Mouse (Mus musculus): ENCODE results near the gene Eef1akmt2. TPM values are rescaled to one million over a fixed set of nuclear protein-coding genes. Genes with fewer than 3 reads are reported as not detected.
A peak's percentile ranks its signal among the peaks of the same experiment; 100 is the strongest.

Gene Eef1akmt2
- polyA plus RNA-seq, 1 experiment from 2014 or later, result 115 TPM

GRCm38 (mm10) chr7:132816528-132816927 is 35.9 kb downstream of the Eef1akmt2 start:
- H3K9me3 ChIP-seq (replicated peaks), result no peaks in the 10 kb centered on the region
- no peak overlapping the region for H3K9ac ChIP-seq

GRCm38 (mm10) chr7:132815081-132815480 is 37.4 kb downstream of the Eef1akmt2 start:
- 0 out of 2 replicates have a peak overlapping the region, but pooled peaks have one; percentile 7 for H3K9ac ChIP-seq
- no peaks in the 10 kb centered on the region for H3K9me3 ChIP-seq (replicated peaks)
- no peak for ATAC-seq
- H3K4me2 ChIP-seq, result no peak overlapping the region
- H3K4me3 ChIP-seq, result no peak overlapping the region
- 83% methylated on average over 5 of the region's 5 CpGs for WGBS
- no peaks in the 10 kb centered on the region for H3K36me3 ChIP-seq (ENCODE audit: poor library complexity, severe bottlenecking)
- H3K27ac ChIP-seq, result no peak overlapping the region
- no peaks in the 10 kb centered on the region for H3K27me3 ChIP-seq
- H3K4me1 ChIP-seq, result peaks cover 50% of the 10 kb centered on the region

More at GRCm38 (mm10) chr7:132816528-132816927, 35.9 kb downstream of the Eef1akmt2 start:
- no peak overlapping the region for H3K4me3 ChIP-seq
- H3K36me3 ChIP-seq (ENCODE audit: poor library complexity, severe bottlenecking), result no peaks in the 10 kb centered on the region
- ATAC-seq, result no peak
- no peak overlapping the region for H3K4me2 ChIP-seq
- H3K27ac ChIP-seq, result 0 out of 2 replicates have a peak overlapping the region, but pooled peaks have one; percentile 14
- WGBS, result 33% methylated on average over 2 of the region's 2 CpGs
- peaks cover 48% of the 10 kb centered on the region for H3K4me1 ChIP-seq
- H3K27me3 ChIP-seq, result no peaks in the 10 kb centered on the region

DNA sequence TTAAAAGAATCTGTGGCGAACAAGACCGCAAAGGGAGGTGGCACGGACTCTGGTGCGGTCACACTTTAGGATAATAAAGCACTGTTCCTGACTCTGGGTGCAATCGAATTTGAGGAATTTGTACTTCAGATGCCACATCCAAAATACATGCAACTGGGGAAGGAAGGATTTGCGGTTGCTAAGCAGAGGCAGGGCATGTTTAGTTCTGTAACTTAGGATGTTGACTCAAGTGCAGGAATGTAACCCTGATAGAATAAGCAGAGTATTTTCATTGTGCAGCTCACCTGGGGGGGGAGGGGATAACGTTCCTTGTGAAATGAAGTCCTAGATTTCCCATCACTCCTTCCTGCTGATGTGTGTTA is 38.4 kb downstream of the Eef1akmt2 start:
- peak overlapping the region; percentile 95 for H3K27ac ChIP-seq
- no peaks in the 10 kb centered on the region for H3K27me3 ChIP-seq
- peak overlapping the region; percentile 92 for H3K9ac ChIP-seq
- H3K36me3 ChIP-seq (ENCODE audit: poor library complexity, severe bottlenecking), result no peaks in the 10 kb centered on the region
- H3K4me1 ChIP-seq, result peaks cover 58% of the 10 kb centered on the region
- peak overlapping the region; percentile 77 for H3K4me3 ChIP-seq
- under 1% methylated on average over 7 of the region's 7 CpGs for WGBS
- no peaks in the 10 kb centered on the region for H3K9me3 ChIP-seq (replicated peaks)
- peak overlapping the region; percentile 72 for H3K4me2 ChIP-seq
- ATAC-seq, result no peak

DNA sequence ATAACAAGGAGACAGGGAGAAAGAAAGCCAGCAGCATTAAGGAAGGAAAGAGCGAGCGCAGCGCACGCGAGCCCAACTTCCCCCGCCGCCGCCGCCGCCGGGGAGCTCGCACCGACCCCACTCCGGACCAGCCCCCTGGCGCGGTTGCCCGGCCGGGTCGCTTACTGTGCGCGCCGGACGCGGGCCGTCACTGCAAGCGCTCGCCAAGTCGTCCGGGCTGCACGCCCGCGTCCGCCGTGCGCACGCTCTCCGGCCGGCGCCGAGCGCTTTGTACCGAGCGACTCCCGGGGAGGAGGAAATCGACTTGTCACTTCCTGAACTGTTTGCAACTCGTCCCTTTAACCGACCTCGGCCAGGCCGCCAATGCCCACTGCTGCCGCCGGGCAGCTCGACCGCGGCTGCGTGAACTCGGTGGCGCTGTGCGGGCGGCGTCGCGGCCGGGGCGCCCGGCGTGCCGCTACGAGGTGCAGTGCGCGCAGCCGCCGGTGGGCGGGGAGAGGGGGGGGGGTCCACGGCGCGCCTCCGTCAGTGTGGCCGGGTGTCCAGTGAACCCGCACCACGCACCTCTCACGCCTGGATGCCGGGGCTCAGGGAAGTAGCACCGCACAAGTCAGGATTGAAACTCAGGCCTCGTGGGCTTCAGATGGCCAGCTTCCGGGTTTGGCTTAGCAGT is 38.9 kb downstream of the Eef1akmt2 start, which contains the start of gene Fam53b:
Gene Fam53b, minus strand, starts transcription at position 471 of the 673 bp plus-strand sequence.
- H3K9ac ChIP-seq, result peak within 1 kb of the TSS; percentile 92
- under 1% methylated on average over 69 of the region's 85 CpGs for WGBS
- H3K27me3 ChIP-seq, result no peaks in the 10 kb centered on the region
- peak within 1 kb of the TSS; percentile 72 for H3K4me2 ChIP-seq
- H3K9me3 ChIP-seq (replicated peaks), result no peaks in the 10 kb centered on the region
- peak; percentile 57 for ATAC-seq
- peaks cover 64% of the 10 kb centered on the region for H3K4me1 ChIP-seq
- H3K36me3 ChIP-seq (ENCODE audit: poor library complexity, severe bottlenecking), result no peaks in the 10 kb centered on the region
- H3K27ac ChIP-seq, result peak within 1 kb of the TSS; percentile 95
- peak within 1 kb of the TSS; percentile 77 for H3K4me3 ChIP-seq

GRCm38 (mm10) chr7:132812619-132813415 is 39.7 kb downstream of the Eef1akmt2 start:
- Histone ChIP-seq H3K27ac (peak overlapping the region; percentile 95), H3K9ac (peak overlapping the region; percentile 92), H3K27me3 (no peaks in the 10 kb centered on the region), H3K4me1 (peaks cover 71% of the 10 kb centered on the region), H3K36me3 (ENCODE audit: poor library complexity, severe bottlenecking) (no peaks in the 10 kb centered on the region), H3K9me3 (replicated peaks) (no peaks in the 10 kb centered on the region), H3K4me3 (peak overlapping the region; percentile 77), H3K4me2 (peak overlapping the region; percentile 72)
- WGBS, result under 1% methylated on average over 58 of the region's 59 CpGs
- peak; percentile 25 for ATAC-seq

DNA sequence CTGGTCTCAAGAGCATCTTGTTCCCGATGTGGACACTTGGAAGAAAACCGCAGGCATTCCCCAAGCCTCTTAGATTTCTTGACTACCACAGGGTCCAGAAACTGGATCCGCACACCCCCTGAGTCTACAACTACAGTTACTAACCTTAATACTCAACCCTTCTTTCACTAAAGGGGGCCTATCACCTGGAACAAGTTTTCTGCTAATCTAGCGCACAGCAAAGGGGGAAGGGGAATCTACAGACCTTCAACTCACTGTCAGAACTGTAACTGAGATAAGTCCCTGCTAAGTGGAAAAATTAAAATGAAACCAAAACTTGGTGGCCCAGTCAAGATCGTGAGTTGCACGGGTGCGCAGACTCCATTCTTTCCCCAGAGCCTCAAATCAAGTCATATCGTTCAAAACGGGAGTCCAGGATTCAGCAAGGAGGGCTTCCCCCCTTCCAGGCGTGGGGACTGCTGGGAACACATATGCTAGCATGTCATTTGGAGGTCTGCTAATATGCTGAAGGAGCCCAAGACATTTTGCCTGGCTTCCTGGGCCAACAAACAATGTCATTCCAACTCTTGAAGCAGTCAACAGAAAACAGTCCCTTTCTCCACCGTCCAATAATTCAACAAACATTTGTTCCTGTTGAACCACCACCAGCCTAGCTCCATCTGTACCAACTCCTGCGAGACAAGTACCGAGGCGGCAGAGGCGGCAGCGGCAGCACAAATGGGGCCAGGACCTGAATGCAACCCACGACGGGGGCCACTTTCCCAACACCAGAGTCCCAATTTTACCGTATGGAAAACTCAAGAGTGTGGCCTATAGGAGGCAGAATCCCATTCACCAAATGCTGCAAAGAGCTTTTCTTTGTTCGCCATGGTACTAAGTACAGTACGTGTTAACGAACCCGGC is 40.5 kb downstream of the Eef1akmt2 start:
- Histone ChIP-seq H3K27ac (peak overlapping the region; percentile 95), H3K27me3 (no peaks in the 10 kb centered on the region), H3K9me3 (replicated peaks) (no peaks in the 10 kb centered on the region), H3K36me3 (ENCODE audit: poor library complexity, severe bottlenecking) (no peaks in the 10 kb centered on the region), H3K4me1 (peaks cover 79% of the 10 kb centered on the region), H3K4me3 (peak overlapping the region; percentile 77), H3K9ac (peak overlapping the region; percentile 92), H3K4me2 (peak overlapping the region; percentile 72)
- no peak for ATAC-seq
- WGBS, result 10% methylated on average over 23 of the region's 23 CpGs

GRCm38 (mm10) chr7:132810879-132811278 is 41.6 kb downstream of the Eef1akmt2 start:
- Histone ChIP-seq H3K9me3 (replicated peaks) (no peaks in the 10 kb centered on the region), H3K4me2 (peak overlapping the region; percentile 72), H3K9ac (no peak overlapping the region), H3K4me1 (peaks cover 83% of the 10 kb centered on the region), H3K4me3 (peak overlapping the region; percentile 77), H3K27ac (peak overlapping the region; percentile 92), H3K27me3 (no peaks in the 10 kb centered on the region), H3K36me3 (ENCODE audit: poor library complexity, severe bottlenecking) (no peaks in the 10 kb centered on the region)
- ATAC-seq, result peak; percentile 39
- 37% methylated on average over 1 of the region's 1 CpGs for WGBS

- no peaks in the 10 kb centered on the region for H3K9me3 ChIP-seq (replicated peaks)
- H3K27me3 ChIP-seq, result no peaks in the 10 kb centered on the region
- ATAC-seq, result peak; percentile 40
- peak overlapping the region; percentile 17; the same call in 1 of the 2 replicates for H3K9ac ChIP-seq
- H3K4me3 ChIP-seq, result peak overlapping the region; percentile 9; the same call in 1 of the 2 replicates
- H3K4me2 ChIP-seq, result peak overlapping the region; percentile 72
- H3K36me3 ChIP-seq (ENCODE audit: poor library complexity, severe bottlenecking), result no peaks in the 10 kb centered on the region
- peak overlapping the region; percentile 92 for H3K27ac ChIP-seq
- WGBS, result 12% methylated on average over 6 of the region's 6 CpGs
- H3K4me1 ChIP-seq, result peaks cover 83% of the 10 kb centered on the region
Observed at GRCm38 (mm10) chr7:132810368-132810767, 42.1 kb downstream of the Eef1akmt2 start.

DNA sequence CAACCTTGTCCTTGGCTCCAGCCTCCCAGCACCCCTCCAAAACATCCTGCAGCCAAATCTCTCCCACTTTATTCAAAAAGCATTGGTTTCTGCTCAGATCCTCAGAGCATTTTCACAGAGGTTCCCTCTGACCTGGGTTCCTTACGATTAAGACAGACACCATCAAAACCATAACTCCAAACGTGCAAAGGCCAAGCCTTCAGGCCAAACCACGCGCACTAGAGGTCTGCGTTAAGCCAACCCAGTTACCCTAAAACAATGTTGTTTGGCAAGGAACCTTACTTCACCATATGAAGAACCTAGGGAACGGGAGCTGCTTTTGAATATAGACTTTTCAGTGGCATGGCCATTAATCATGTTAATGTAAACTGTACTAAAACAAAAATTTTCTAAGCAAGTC is 42.8 kb downstream of the Eef1akmt2 start:
- Histone ChIP-seq H3K27ac (peak overlapping the region; percentile 92), H3K9ac (peak overlapping the region; percentile 57), H3K4me3 (peak overlapping the region; percentile 9)

DNA sequence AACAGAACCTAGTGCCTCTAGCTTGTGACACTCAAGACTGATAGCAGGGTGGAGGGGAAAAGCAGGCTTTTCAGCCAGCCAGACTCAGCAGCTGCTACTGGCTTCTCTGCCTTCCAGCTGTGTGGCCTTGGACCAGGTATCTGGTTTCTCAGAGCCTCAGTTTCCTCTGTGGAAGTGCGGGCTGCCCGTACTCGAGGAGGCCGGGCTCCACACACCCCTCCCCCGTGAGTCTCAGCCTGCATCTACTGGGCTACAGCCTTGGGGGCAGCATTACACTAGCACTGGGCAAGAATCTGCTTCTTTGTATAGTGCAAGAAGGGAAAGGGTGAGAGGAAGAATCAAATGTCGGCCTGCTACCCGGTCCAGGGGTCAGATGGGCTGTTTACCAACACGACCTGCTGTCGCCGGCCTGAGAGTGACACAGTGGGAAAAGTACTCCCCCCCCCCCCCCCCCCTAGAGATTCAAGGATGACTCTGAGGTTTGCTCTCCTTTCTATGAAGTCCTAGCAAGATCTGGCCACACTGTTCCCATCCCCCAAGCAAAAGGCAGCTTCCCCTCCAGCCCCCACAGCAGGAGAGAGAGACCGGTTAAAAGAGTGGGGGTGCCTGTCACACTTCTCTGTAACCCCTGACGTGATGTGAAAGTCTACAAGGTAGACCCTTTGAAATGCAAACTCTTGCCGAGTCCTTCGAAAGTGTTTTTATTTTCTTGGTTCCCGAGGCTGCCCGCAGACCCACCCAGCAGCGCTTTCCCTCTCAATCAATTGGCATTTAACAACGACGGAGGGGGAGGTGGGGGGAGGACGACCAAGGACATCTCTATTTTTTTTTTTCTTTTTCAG is 43.4 kb downstream of the Eef1akmt2 start:
- Histone ChIP-seq H3K9me3 (replicated peaks) (no peaks in the 10 kb centered on the region), H3K9ac (peak overlapping the region; percentile 57), H3K4me3 (peak overlapping the region; percentile 7), H3K36me3 (ENCODE audit: poor library complexity, severe bottlenecking) (no peaks in the 10 kb centered on the region), H3K4me1 (peaks cover 81% of the 10 kb centered on the region), H3K4me2 (peak overlapping the region; percentile 72), H3K27me3 (no peaks in the 10 kb centered on the region), H3K27ac (peak overlapping the region; percentile 92)
- 1% methylated on average over 20 of the region's 20 CpGs for WGBS
- peak; percentile 30; the same call in 1 of the 2 replicates for ATAC-seq

More for the DNA sequence above, 42.8 kb downstream of the Eef1akmt2 start:
- Histone ChIP-seq H3K4me2 (peak overlapping the region; percentile 72), H3K9me3 (replicated peaks) (no peaks in the 10 kb centered on the region), H3K27me3 (no peaks in the 10 kb centered on the region), H3K4me1 (peaks cover 82% of the 10 kb centered on the region), H3K36me3 (ENCODE audit: poor library complexity, severe bottlenecking) (no peaks in the 10 kb centered on the region)
- ATAC-seq, result no peak
- 13% methylated on average over 6 of the region's 6 CpGs for WGBS

Data from forebrain, embryonic 13.5 days (tissue).